Mouse (Mus musculus) cerebellum, adult 2 months (tissue): ENCODE measurements around the gene 1700093K21Rik. TPM values are rescaled to one million over a fixed set of nuclear protein-coding genes. Genes with fewer than 3 reads are reported as not detected.
"Not testable (repeated sequence)": the region's sequence is repeated elsewhere in the genome, so short reads cannot be mapped to it uniquely, and the experiment has no call there.

Experiments used
- DNase-seq, 2 experiments: peaks; one replicate each; pipeline ENCODE4 v3.0.0; 2021
- H3K27ac ChIP-seq: fragments of 200-500 bp; 2 replicates; pipeline ENCODE4 v1.5.1; 2012; ENCODE audit warnings: low read length, control low read depth, inconsistent platforms; ENCODE audit not compliant: insufficient read depth
- H3K27me3 ChIP-seq: fragments of 200-500 bp; 2 replicates; pipeline ENCODE4 v1.6.1; 2012; ENCODE audit warnings: inconsistent platforms, mild to moderate bottlenecking, low read length, moderate library complexity; ENCODE audit not compliant: control insufficient read depth, insufficient read depth
- H3K4me1 ChIP-seq: fragments of 200-500 bp; 2 replicates; pipeline ENCODE4 v1.6.1; 2011; ENCODE audit warnings: low read length; ENCODE audit not compliant: control insufficient read depth, insufficient read depth
- H3K4me3 ChIP-seq: fragments of 200-500 bp; replicated peaks from 2 replicates; pipeline ENCODE3; 2011; ENCODE audit warnings: mild to moderate bottlenecking, low read depth, low read length, control low read depth; ENCODE audit not compliant: insufficient read depth
- CTCF ChIP-seq: fragments of 200-500 bp; IDR thresholded peaks from 2 replicates; pipeline ENCODE4 v1.5.1; 2011; ENCODE audit warnings: low read depth, mild to moderate bottlenecking, control low read depth, low read length, moderate library complexity, borderline replicate concordance; ENCODE audit not compliant: insufficient read depth
- POLR2A ChIP-seq: fragments of 200-500 bp; IDR thresholded peaks from 2 replicates; pipeline ENCODE4 v1.6.1; 2011; ENCODE audit warnings: low read length, control low read depth, borderline replicate concordance; ENCODE audit not compliant: insufficient read depth
- WGBS: fragments of 180-500 bp; shearing (Covaris S2); methylation state at CpG from one replicate; pipeline ENCODE4 v1.1.7; 2018; 5-methylcytosine and 5-hydroxymethylcytosine counted together
- polyA plus RNA-seq: library from polyadenylated mRNA; depleted of rRNA; stranded (reverse); fragments of >200 nt; gene quantifications from 2 replicates; pipeline ENCODE4 v1.2.3, GENCODE M21; 2012; rRNA removed

Gene 1700093K21Rik
- polyA plus RNA-seq: 0.27 and 0.49 TPM in 2 replicates

- DNase-seq: no peak
- WGBS: 39% methylated on average over 5 of the region's 5 CpGs
Measured at GRCm38 (mm10) chr11:23520473-23521205, at the start of gene 1700093K21Rik. TSS of gene 1700093K21Rik (minus strand) at chr11:23521155.

GRCm38 (mm10) chr11:23570130-23570529 lies 49.2 kb upstream of the 1700093K21Rik start:
- no peak overlapping the region for H3K4me3 ChIP-seq
- no peak overlapping the region for H3K27ac ChIP-seq
- H3K27me3 ChIP-seq: no peaks in the 10 kb centered on the region
- no peaks in the 10 kb centered on the region for H3K4me1 ChIP-seq
- DNase-seq: no peak
- TF ChIP-seq CTCF: no peak
- no peak for TF ChIP-seq POLR2A
- 94% methylated on average over 7 of the region's 7 CpGs for WGBS

More at GRCm38 (mm10) chr11:23520473-23521205, at the start of gene 1700093K21Rik:
- no peak within 1 kb of the TSS for H3K27ac ChIP-seq
- no peaks in the 10 kb centered on the region for H3K27me3 ChIP-seq
- no peaks in the 10 kb centered on the region for H3K4me1 ChIP-seq
- no peak within 1 kb of the TSS for H3K4me3 ChIP-seq
- TF ChIP-seq POLR2A (no peak), CTCF (no peak)

- DNase-seq: peak; percentile 47 to 72
- WGBS: 58% methylated on average over 6 of the region's 6 CpGs
- H3K27me3 ChIP-seq: no peaks in the 10 kb centered on the region
- no peak overlapping the region for H3K4me3 ChIP-seq
- H3K4me1 ChIP-seq: no peaks in the 10 kb centered on the region
- no peak for TF ChIP-seq POLR2A
- peak; percentile 73 for TF ChIP-seq CTCF
- no peak overlapping the region for H3K27ac ChIP-seq
Measured at GRCm38 (mm10) chr11:23565761-23566160, 44.8 kb upstream of the 1700093K21Rik start.

- Histone ChIP-seq H3K4me3 (no peak overlapping the region), H3K27ac (no peak overlapping the region), H3K27me3 (no peaks in the 10 kb centered on the region), H3K4me1 (no peaks in the 10 kb centered on the region)
- TF ChIP-seq POLR2A: no peak
- no peak for TF ChIP-seq CTCF
- no peak for DNase-seq
- 60% methylated on average over 6 of the region's 6 CpGs for WGBS
Measured at GRCm38 (mm10) chr11:23557039-23557630, 36.2 kb upstream of the 1700093K21Rik start.

GRCm38 (mm10) chr11:23537446-23537845 lies 16.5 kb upstream of the 1700093K21Rik start:
- Histone ChIP-seq H3K27me3 (no peaks in the 10 kb centered on the region), H3K27ac (no peak overlapping the region), H3K4me3 (no peak overlapping the region), H3K4me1 (no peaks in the 10 kb centered on the region)
- DNase-seq: no peak
- TF ChIP-seq POLR2A (no peak), CTCF (no peak)
- WGBS: 86% methylated on average over 2 of the region's 2 CpGs

GRCm38 (mm10) chr11:23518981-23519380 lies 2.0 kb downstream of the 1700093K21Rik start:
- 76% methylated on average over 3 of the region's 3 CpGs for WGBS
- no peak for DNase-seq
- no peak overlapping the region for H3K4me3 ChIP-seq
- H3K4me1 ChIP-seq: no peaks in the 10 kb centered on the region
- TF ChIP-seq CTCF (no peak), POLR2A (no peak)
- H3K27me3 ChIP-seq: no peaks in the 10 kb centered on the region
- H3K27ac ChIP-seq: no peak overlapping the region

GRCm38 (mm10) chr11:23515315-23515714 lies 5.6 kb downstream of the 1700093K21Rik start:
- TF ChIP-seq POLR2A (no peak), CTCF (no peak)
- no peaks in the 10 kb centered on the region for H3K27me3 ChIP-seq
- DNase-seq: no peak
- no peak overlapping the region for H3K27ac ChIP-seq
- 76% methylated on average over 2 of the region's 2 CpGs for WGBS
- no peak overlapping the region for H3K4me3 ChIP-seq
- H3K4me1 ChIP-seq: no peaks in the 10 kb centered on the region

GRCm38 (mm10) chr11:23514785-23515184 lies 6.2 kb downstream of the 1700093K21Rik start:
- not testable (repeated sequence) for H3K27me3 ChIP-seq, DNase-seq, H3K27ac ChIP-seq, H3K4me1 ChIP-seq, H3K4me3 ChIP-seq
- WGBS: 78% methylated on average over 4 of the region's 4 CpGs

GRCm38 (mm10) chr11:23504801-23505200 lies 16.2 kb downstream of the 1700093K21Rik start:
- WGBS: 83% methylated on average over 5 of the region's 5 CpGs
- H3K27me3 ChIP-seq, H3K4me1 ChIP-seq, H3K4me3 ChIP-seq, DNase-seq, H3K27ac ChIP-seq: not testable (repeated sequence)
